Mouse (Mus musculus) midbrain, embryonic 13.5 days (tissue): ENCODE data around the gene Cdc45. TPM values are rescaled to one million over a fixed set of nuclear protein-coding genes. Genes with fewer than 3 reads are reported as not detected.
"Not testable (repeated sequence)": the region's sequence is repeated elsewhere in the genome, so short reads cannot be mapped to it uniquely, and the experiment has no call there.

Experiments
- ATAC-seq: fragments of 200-750 bp; cut with Nextera tagmentation; 2 replicates; pipeline ENCODE4 v1.8.0; 2017; ENCODE audit warnings: mild to moderate bottlenecking, moderate TSS enrichment, moderate library complexity
- H3K27ac ChIP-seq: fragments of 300-500 bp; sonication (generic); 2 replicates; pipeline ENCODE4 v1.5.1; 2015; ENCODE audit warnings: inconsistent platforms, mild to moderate bottlenecking, moderate library complexity
- H3K27me3 ChIP-seq: fragments of 300-500 bp; sonication (generic); 2 replicates; pipeline ENCODE4 v1.6.1; 2015; ENCODE audit warnings: mild to moderate bottlenecking, inconsistent platforms
- H3K36me3 ChIP-seq: fragments of 300-500 bp; sonication (generic); 2 replicates; pipeline ENCODE4 v1.6.1; 2015; ENCODE audit warnings: mild to moderate bottlenecking, inconsistent platforms
- H3K4me1 ChIP-seq: fragments of 300-500 bp; sonication (generic); replicated peaks from 2 replicates; pipeline ENCODE4 v1.6.1; 2015; ENCODE audit warnings: inconsistent platforms
- H3K4me2 ChIP-seq: fragments of 300-500 bp; sonication (generic); replicated peaks from 2 replicates; pipeline ENCODE4 v1.6.1; 2015; ENCODE audit warnings: moderate library complexity, mild to moderate bottlenecking, inconsistent platforms
- H3K4me3 ChIP-seq: fragments of 300-500 bp; sonication (generic); replicated peaks from 2 replicates; pipeline ENCODE4 v1.5.1; 2015; ENCODE audit warnings: mild to moderate bottlenecking, inconsistent platforms
- H3K9ac ChIP-seq: fragments of 300-500 bp; sonication (generic); replicated peaks from 2 replicates; pipeline ENCODE4 v1.6.1; 2015; ENCODE audit warnings: mild to moderate bottlenecking, inconsistent platforms
- H3K9me3 ChIP-seq: fragments of 300-500 bp; sonication (generic); 2 replicates; pipeline ENCODE4 v1.6.1; 2016; ENCODE audit warnings: mild to moderate bottlenecking, inconsistent platforms
- WGBS: fragments of 180-500 bp; shearing (Covaris S2); methylation state at CpG from one replicate; pipeline ENCODE4 v1.1.7; 2015; 5-methylcytosine and 5-hydroxymethylcytosine counted together
- polyA plus RNA-seq: library from polyadenylated mRNA; unstranded; fragments of >200 nt; fragmentation: Nextera tagmentation; extraction: Ambion mirVana; gene quantifications from 2 replicates; pipeline ENCODE4 v1.2.1, GENCODE M21; 2015

Gene Cdc45
- polyA plus RNA-seq, result 17.4 and 18.5 TPM in 2 replicates

- 0% methylated on average over 42 of the region's 42 CpGs for WGBS
- Histone ChIP-seq H3K4me3 (peak within 1 kb of the TSS; percentile 77), H3K4me1 (peaks cover 23% of the 10 kb centered on the region), H3K9me3 (no peaks in the 10 kb centered on the region), H3K27ac (peak within 1 kb of the TSS; percentile 40), H3K36me3 (peaks cover 31% of the 10 kb centered on the region), H3K4me2 (peak within 1 kb of the TSS; percentile 81), H3K27me3 (no peaks in the 10 kb centered on the region), H3K9ac (peak within 1 kb of the TSS; percentile 85)
- ATAC-seq, result peak; percentile 95
These were observed at the start of gene Cdc45, which contains the start of gene Ufd1 for GRCm38 (mm10) chr16:18811468-18812384. Cdc45 (minus strand) TSS chr16:18811987. Ufd1 (plus strand) TSS chr16:18811779.

- no peak overlapping the region for H3K4me2 ChIP-seq
- no peaks in the 10 kb centered on the region for H3K9me3 ChIP-seq
- no peak overlapping the region for H3K27ac ChIP-seq
- no peak for ATAC-seq
- no peaks in the 10 kb centered on the region for H3K36me3 ChIP-seq
- H3K4me1 ChIP-seq, result no peaks in the 10 kb centered on the region
- WGBS, result 58% methylated on average over 1 of the region's 1 CpGs
- H3K27me3 ChIP-seq, result no peaks in the 10 kb centered on the region
- no peak overlapping the region for H3K4me3 ChIP-seq
- H3K9ac ChIP-seq, result no peak overlapping the region
These were observed 48.4 kb upstream of the Cdc45 start for GRCm38 (mm10) chr16:18860186-18860585.

GRCm38 (mm10) chr16:18858551-18858950 is 46.8 kb upstream of the Cdc45 start:
- no peak overlapping the region for H3K4me2 ChIP-seq
- H3K36me3 ChIP-seq, result no peaks in the 10 kb centered on the region
- H3K9ac ChIP-seq, result no peak overlapping the region
- H3K27ac ChIP-seq, result no peak overlapping the region
- ATAC-seq, result 0 out of 2 replicates have a peak, but pooled peaks have one; percentile 27
- no peaks in the 10 kb centered on the region for H3K4me1 ChIP-seq
- no peaks in the 10 kb centered on the region for H3K9me3 ChIP-seq
- H3K4me3 ChIP-seq, result no peak overlapping the region
- no peaks in the 10 kb centered on the region for H3K27me3 ChIP-seq

GRCm38 (mm10) chr16:18849521-18850190 is 37.9 kb upstream of the Cdc45 start:
- H3K9me3 ChIP-seq, H3K36me3 ChIP-seq, H3K27ac ChIP-seq, H3K4me1 ChIP-seq, H3K4me3 ChIP-seq, ATAC-seq, H3K9ac ChIP-seq, H3K4me2 ChIP-seq, H3K27me3 ChIP-seq: not testable (repeated sequence)
- WGBS, result 93% methylated on average over 15 of the region's 17 CpGs

GRCm38 (mm10) chr16:18846301-18846820 is 34.6 kb upstream of the Cdc45 start:
- Histone ChIP-seq H3K4me3 (no peak overlapping the region), H3K36me3 (no peaks in the 10 kb centered on the region), H3K4me1 (no peaks in the 10 kb centered on the region), H3K9ac (no peak overlapping the region), H3K9me3 (0 out of 2 replicates have a peak, but pooled peaks cover 5% of the 10 kb centered on the region), H3K27me3 (no peaks in the 10 kb centered on the region), H3K27ac (no peak overlapping the region), H3K4me2 (no peak overlapping the region)
- ATAC-seq, result no peak
- WGBS, result 91% methylated on average over 15 of the region's 15 CpGs

- Histone ChIP-seq H3K4me3 (no peak overlapping the region), H3K4me1 (peaks cover 7% of the 10 kb centered on the region), H3K27me3 (no peaks in the 10 kb centered on the region), H3K4me2 (no peak overlapping the region), H3K9ac (no peak overlapping the region), H3K36me3 (peaks cover 36% of the 10 kb centered on the region), H3K27ac (no peak overlapping the region), H3K9me3 (no peaks in the 10 kb centered on the region)
- no peak for ATAC-seq
- WGBS, result 97% methylated on average over 4 of the region's 4 CpGs
These were observed 26.6 kb upstream of the Cdc45 start for GRCm38 (mm10) chr16:18838346-18838745.

- H3K27ac ChIP-seq, result peak within 1 kb of the TSS; percentile 71; the same call in 1 of the 2 replicates
- peaks cover 53% of the 10 kb centered on the region for H3K36me3 ChIP-seq
- peak; percentile 99 for ATAC-seq
- WGBS, result 2% methylated on average over 46 of the region's 46 CpGs
- H3K9ac ChIP-seq, result peak within 1 kb of the TSS; percentile 93
- H3K4me2 ChIP-seq, result peak within 1 kb of the TSS; percentile 75
- no peaks in the 10 kb centered on the region for H3K27me3 ChIP-seq
- H3K9me3 ChIP-seq, result no peaks in the 10 kb centered on the region
- peaks cover 7% of the 10 kb centered on the region for H3K4me1 ChIP-seq
- peak within 1 kb of the TSS; percentile 90 for H3K4me3 ChIP-seq
These were observed 24.9 kb upstream of the Cdc45 start, which contains the start of the genes 2510002D24Rik and Gm28539 for GRCm38 (mm10) chr16:18836468-18837208. 2510002D24Rik (plus strand) TSS chr16:18836578. Gm28539 (plus strand) TSS chr16:18836584.

- H3K4me1 ChIP-seq, result peaks cover 7% of the 10 kb centered on the region
- peak overlapping the region; percentile 75 for H3K4me2 ChIP-seq
- no peaks in the 10 kb centered on the region for H3K27me3 ChIP-seq
- 31% methylated on average over 3 of the region's 3 CpGs for WGBS
- peak overlapping the region; percentile 93 for H3K9ac ChIP-seq
- peak overlapping the region; percentile 90 for H3K4me3 ChIP-seq
- peak; percentile 53 for ATAC-seq
- no peaks in the 10 kb centered on the region for H3K9me3 ChIP-seq
- no peak overlapping the region for H3K27ac ChIP-seq
- peaks cover 59% of the 10 kb centered on the region for H3K36me3 ChIP-seq
These were observed 24.3 kb upstream of the Cdc45 start for GRCm38 (mm10) chr16:18836073-18836467.

- WGBS, result 76% methylated on average over 2 of the region's 2 CpGs
- H3K9me3 ChIP-seq, result no peaks in the 10 kb centered on the region
- H3K36me3 ChIP-seq, result peaks cover 73% of the 10 kb centered on the region
These were observed 21.7 kb upstream of the Cdc45 start for GRCm38 (mm10) chr16:18833486-18833885.

GRCm38 (mm10) chr16:18829102-18829501 is 17.3 kb upstream of the Cdc45 start:
- WGBS, result 97% methylated on average over 6 of the region's 6 CpGs
- H3K36me3 ChIP-seq, result peaks cover 97% of the 10 kb centered on the region
- no peak overlapping the region for H3K27ac ChIP-seq
- no peak for ATAC-seq
- H3K27me3 ChIP-seq, result no peaks in the 10 kb centered on the region
- H3K4me2 ChIP-seq, result no peak overlapping the region
- H3K9me3 ChIP-seq, result no peaks in the 10 kb centered on the region
- H3K4me1 ChIP-seq, result no peaks in the 10 kb centered on the region
- H3K9ac ChIP-seq, result no peak overlapping the region
- H3K4me3 ChIP-seq, result no peak overlapping the region

More at GRCm38 (mm10) chr16:18833486-18833885, 21.7 kb upstream of the Cdc45 start:
- no peak overlapping the region for H3K4me3 ChIP-seq
- H3K9ac ChIP-seq, result no peak overlapping the region
- H3K4me2 ChIP-seq, result no peak overlapping the region
- ATAC-seq, result no peak
- H3K27me3 ChIP-seq, result no peaks in the 10 kb centered on the region
- no peak overlapping the region for H3K27ac ChIP-seq
- peaks cover 7% of the 10 kb centered on the region for H3K4me1 ChIP-seq

GRCm38 (mm10) chr16:18828630-18829029 is 16.8 kb upstream of the Cdc45 start:
- 93% methylated on average over 3 of the region's 3 CpGs for WGBS
- Histone ChIP-seq H3K27me3 (no peaks in the 10 kb centered on the region), H3K4me2 (no peak overlapping the region), H3K4me3 (no peak overlapping the region), H3K9me3 (no peaks in the 10 kb centered on the region), H3K27ac (no peak overlapping the region), H3K36me3 (peaks cover 96% of the 10 kb centered on the region), H3K4me1 (no peaks in the 10 kb centered on the region), H3K9ac (no peak overlapping the region)
- ATAC-seq, result no peak
